Mouse (Mus musculus): Measurements from ENCODE around the gene Dnal1. TPM values are rescaled to one million over a fixed set of nuclear protein-coding genes. Genes with fewer than 3 reads are reported as not detected.

Dnal1 gene
- polyA plus RNA-seq, 1 experiment = 3.9 TPM

DNA sequence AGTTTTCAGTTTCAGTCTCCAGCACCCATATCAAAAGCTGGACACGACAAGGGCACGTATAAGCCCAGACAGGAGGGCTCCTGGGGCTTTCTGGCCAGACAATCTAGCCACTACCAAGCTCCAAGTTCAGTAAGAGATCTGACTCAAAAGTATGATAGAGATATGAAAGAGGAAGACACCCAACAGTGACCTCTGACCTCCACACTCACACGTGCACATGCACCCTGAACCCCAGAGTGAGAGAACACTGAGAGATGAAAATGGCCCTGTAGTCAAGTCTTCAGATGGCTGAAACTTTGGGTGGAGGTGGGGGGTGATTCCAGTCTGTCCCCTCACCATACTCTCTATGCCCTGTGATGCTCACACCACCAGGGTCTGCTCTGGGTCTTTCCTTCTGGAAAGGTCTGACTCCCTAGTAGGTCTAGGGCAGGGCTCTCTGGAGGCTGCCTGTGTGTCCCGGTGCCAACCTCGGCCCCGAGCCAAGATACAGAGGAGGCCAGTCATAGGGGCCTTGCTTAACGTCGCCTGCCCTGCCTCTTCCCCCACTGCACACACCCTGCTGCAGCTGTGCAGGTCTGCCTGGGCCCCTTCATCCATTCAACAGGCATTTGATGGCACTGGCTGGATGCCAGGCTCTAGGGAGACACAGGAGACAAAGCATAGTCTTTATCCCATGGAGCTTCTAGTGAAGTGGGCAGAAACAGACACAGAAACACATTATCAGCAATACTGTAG is 66.7 kb downstream of the Dnal1 start:
- TF ChIP-seq CTCF (IDR thresholded peaks at IDR 0.05; ENCODE audit: low read depth, low read length) (no peak), POLR2A (IDR thresholded peaks at IDR 0.05; ENCODE audit: borderline replicate concordance, low read depth, low read length) (no peak)
- no peak overlapping the region for H3K4me3 ChIP-seq (ENCODE audit: insufficient read depth, low read length)
- no peak overlapping the region for H3K27ac ChIP-seq (ENCODE audit: insufficient read depth, low read depth, low read length)
- H3K4me1 ChIP-seq (ENCODE audit: control insufficient read depth, insufficient read depth, low read length) = peaks cover 64% of the 10 kb centered on the region

- Histone ChIP-seq H3K4me3 (ENCODE audit: insufficient read depth, low read length) (no peak overlapping the region), H3K4me1 (ENCODE audit: control insufficient read depth, insufficient read depth, low read length) (peaks cover 64% of the 10 kb centered on the region), H3K27ac (ENCODE audit: insufficient read depth, low read depth, low read length) (no peak overlapping the region)
- no peak for TF ChIP-seq POLR2A (IDR thresholded peaks at IDR 0.05; ENCODE audit: borderline replicate concordance, low read depth, low read length)
- no peak for TF ChIP-seq CTCF (IDR thresholded peaks at IDR 0.05; ENCODE audit: low read depth, low read length)
Observed at GRCm38 (mm10) chr12:84181999-84182398, 67.8 kb downstream of the Dnal1 start.

GRCm38 (mm10) chr12:84184979-84185378 is 70.8 kb downstream of the Dnal1 start:
- Histone ChIP-seq H3K4me1 (ENCODE audit: control insufficient read depth, insufficient read depth, low read length) (peaks cover 62% of the 10 kb centered on the region), H3K27ac (ENCODE audit: insufficient read depth, low read depth, low read length) (no peak overlapping the region), H3K4me3 (ENCODE audit: insufficient read depth, low read length) (no peak overlapping the region)
- TF ChIP-seq CTCF (IDR thresholded peaks at IDR 0.05; ENCODE audit: low read depth, low read length) (no peak), POLR2A (IDR thresholded peaks at IDR 0.05; ENCODE audit: borderline replicate concordance, low read depth, low read length) (no peak)

GRCm38 (mm10) chr12:84185547-84185946 is 71.4 kb downstream of the Dnal1 start:
- H3K4me1 ChIP-seq (ENCODE audit: control insufficient read depth, insufficient read depth, low read length) = peaks cover 60% of the 10 kb centered on the region

GRCm38 (mm10) chr12:84186536-84186935 is 72.4 kb downstream of the Dnal1 start:
- H3K27ac ChIP-seq (ENCODE audit: insufficient read depth, low read depth, low read length) = peak overlapping the region; percentile 24
- TF ChIP-seq POLR2A (IDR thresholded peaks at IDR 0.05; ENCODE audit: borderline replicate concordance, low read depth, low read length) = no peak
- TF ChIP-seq CTCF (IDR thresholded peaks at IDR 0.05; ENCODE audit: low read depth, low read length) = no peak

More at GRCm38 (mm10) chr12:84185547-84185946, 71.4 kb downstream of the Dnal1 start:
- H3K27ac ChIP-seq (ENCODE audit: insufficient read depth, low read depth, low read length) = no peak overlapping the region
- no peak for TF ChIP-seq POLR2A (IDR thresholded peaks at IDR 0.05; ENCODE audit: borderline replicate concordance, low read depth, low read length)
- TF ChIP-seq CTCF (IDR thresholded peaks at IDR 0.05; ENCODE audit: low read depth, low read length) = no peak
- no peak overlapping the region for H3K4me3 ChIP-seq (ENCODE audit: insufficient read depth, low read length)

GRCm38 (mm10) chr12:84186950-84187349 is 72.8 kb downstream of the Dnal1 start:
- H3K4me1 ChIP-seq (ENCODE audit: control insufficient read depth, insufficient read depth, low read length) = peaks cover 58% of the 10 kb centered on the region
- TF ChIP-seq CTCF (IDR thresholded peaks at IDR 0.05; ENCODE audit: low read depth, low read length) (no peak), POLR2A (IDR thresholded peaks at IDR 0.05; ENCODE audit: borderline replicate concordance, low read depth, low read length) (no peak)

More at GRCm38 (mm10) chr12:84186536-84186935, 72.4 kb downstream of the Dnal1 start:
- peaks cover 59% of the 10 kb centered on the region for H3K4me1 ChIP-seq (ENCODE audit: control insufficient read depth, insufficient read depth, low read length)
- no peak overlapping the region for H3K4me3 ChIP-seq (ENCODE audit: insufficient read depth, low read length)

DNA sequence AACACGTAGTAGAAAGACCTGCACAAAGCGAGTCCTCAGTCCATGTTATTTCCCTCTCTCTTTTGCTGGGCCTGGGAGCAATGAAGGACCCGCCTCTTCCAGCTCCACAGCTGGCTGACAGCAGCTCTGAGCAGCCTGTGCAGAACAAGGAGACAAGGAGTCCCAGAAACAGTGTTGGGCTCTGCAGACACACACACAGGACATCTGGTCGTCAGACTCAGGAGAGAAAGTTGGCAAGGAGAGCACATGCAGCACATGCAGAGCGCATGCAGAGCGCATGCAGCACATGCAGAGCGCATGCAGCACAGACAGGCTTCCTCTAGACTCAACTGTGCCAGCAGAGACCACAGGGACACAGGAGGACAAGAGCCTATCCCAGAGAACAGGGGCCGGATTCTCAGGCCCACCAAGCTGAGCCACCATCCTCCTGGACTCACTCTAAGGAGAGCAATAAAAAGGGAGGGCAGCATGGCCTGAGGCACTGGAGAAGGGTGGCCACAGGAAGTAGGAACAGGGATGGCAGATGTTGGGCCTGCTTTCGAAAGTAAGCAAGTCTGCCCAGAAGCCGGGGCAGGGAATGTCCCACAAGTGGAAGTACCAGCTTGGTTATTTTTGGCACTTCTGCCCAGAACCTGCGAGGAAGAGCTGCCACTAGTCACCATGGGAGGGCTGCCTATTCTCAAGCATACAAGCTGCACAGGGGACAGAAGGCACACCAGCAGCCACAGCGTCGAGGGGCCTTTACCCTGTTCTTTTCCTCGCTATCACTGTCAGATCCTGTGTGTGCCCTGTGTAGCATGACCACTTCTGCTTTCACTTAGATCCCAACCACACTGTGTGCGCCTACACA is 73.8 kb downstream of the Dnal1 start:
- TF ChIP-seq POLR2A (IDR thresholded peaks at IDR 0.05; ENCODE audit: borderline replicate concordance, low read depth, low read length) (no peak), CTCF (IDR thresholded peaks at IDR 0.05; ENCODE audit: low read depth, low read length) (no peak)
- peak overlapping the region; percentile 37 for H3K4me3 ChIP-seq (ENCODE audit: insufficient read depth, low read length)
- H3K27ac ChIP-seq (ENCODE audit: insufficient read depth, low read depth, low read length) = peak overlapping the region; percentile 85
- peaks cover 51% of the 10 kb centered on the region for H3K4me1 ChIP-seq (ENCODE audit: control insufficient read depth, insufficient read depth, low read length)

More at GRCm38 (mm10) chr12:84186950-84187349, 72.8 kb downstream of the Dnal1 start:
- Histone ChIP-seq H3K4me3 (ENCODE audit: insufficient read depth, low read length) (no peak overlapping the region), H3K27ac (ENCODE audit: insufficient read depth, low read depth, low read length) (peak overlapping the region; percentile 85)

DNA sequence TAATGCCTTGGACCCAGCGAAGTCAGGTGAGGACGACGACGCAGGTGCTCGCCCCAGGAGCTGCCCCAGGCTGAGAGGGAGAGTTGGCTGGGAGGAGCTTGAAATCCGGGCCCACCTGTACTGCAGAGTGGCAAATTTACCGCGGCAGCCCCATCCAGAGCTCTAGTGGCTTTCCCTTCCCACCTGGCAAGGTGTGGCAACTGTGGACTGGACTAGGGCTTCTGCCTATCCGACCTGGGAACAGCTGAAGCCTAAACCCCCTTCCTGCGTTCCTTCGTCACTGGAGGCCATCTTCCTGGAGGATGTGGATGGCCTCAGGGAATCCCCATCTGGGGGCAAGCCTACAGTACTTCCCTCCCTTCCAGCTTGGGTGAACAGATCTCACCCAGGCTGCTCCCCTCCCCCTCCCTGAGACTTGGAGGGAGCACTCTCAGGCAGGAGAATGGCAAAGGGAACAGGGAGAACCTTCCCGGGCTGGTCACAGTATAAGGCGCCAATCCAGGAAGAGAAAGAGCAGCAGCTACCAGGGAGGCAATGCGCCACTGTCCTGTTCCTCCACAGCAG is 74.8 kb downstream of the Dnal1 start:
- Histone ChIP-seq H3K4me1 (ENCODE audit: control insufficient read depth, insufficient read depth, low read length) (peaks cover 50% of the 10 kb centered on the region), H3K27ac (ENCODE audit: insufficient read depth, low read depth, low read length) (peak overlapping the region; percentile 85), H3K4me3 (ENCODE audit: insufficient read depth, low read length) (peak overlapping the region; percentile 37)

GRCm38 (mm10) chr12:84190151-84190820 is 76.1 kb downstream of the Dnal1 start:
- peak overlapping the region; percentile 85 for H3K27ac ChIP-seq (ENCODE audit: insufficient read depth, low read depth, low read length)
- H3K4me3 ChIP-seq (ENCODE audit: insufficient read depth, low read length) = peak overlapping the region; percentile 37
- peaks cover 53% of the 10 kb centered on the region for H3K4me1 ChIP-seq (ENCODE audit: control insufficient read depth, insufficient read depth, low read length)
- no peak for TF ChIP-seq CTCF (IDR thresholded peaks at IDR 0.05; ENCODE audit: low read depth, low read length)
- TF ChIP-seq POLR2A (IDR thresholded peaks at IDR 0.05; ENCODE audit: borderline replicate concordance, low read depth, low read length) = no peak

More for the DNA sequence above, 74.8 kb downstream of the Dnal1 start:
- no peak for TF ChIP-seq CTCF (IDR thresholded peaks at IDR 0.05; ENCODE audit: low read depth, low read length)
- no peak for TF ChIP-seq POLR2A (IDR thresholded peaks at IDR 0.05; ENCODE audit: borderline replicate concordance, low read depth, low read length)
